9 mouse cellular contexts compared by ENCODE assay signal in genomic region chr9:43000070-43000469, GRCm38 (mm10). TPM values are rescaled to one million over a fixed set of nuclear protein-coding genes. Genes with fewer than 3 reads are reported as not detected.
DNase-seq lines count a peak whose midpoint lies in the region; ATAC-seq and TF ChIP-seq lines count a peak whose summit lies in the region.
"Had no signal": no experiment of that assay in that cellular context is flagged by ENCODE, and none has a peak within 500 bp of the region (broad histone marks: within the 10 kb centered on the region; RNA-seq: fewer than 3 reads in every experiment).

No protein-coding gene starts in this region.

- 71% methylated on average over 1 of the region's 1 CpGs for WGBS in embryonic facial prominence, embryonic 14.5 days

- TF ChIP-seq RAD21 in MEL (IDR thresholded peaks at IDR 0.05; ENCODE audit: low read depth, low read length) = peak; percentile 83

- H3K9me3 ChIP-seq in MEL (replicated peaks; ENCODE audit: insufficient read depth, low read length) = no peaks in the 10 kb centered on the region
- H3K9me3 ChIP-seq in embryonic facial prominence, embryonic 14.5 days (ENCODE audit: control insufficient read depth, low read length) = no peaks in the 10 kb centered on the region
- H3K9me3 ChIP-seq: lung, embryonic 15.5 days had no signal

- no peak for TF ChIP-seq EP300 in MEL (IDR thresholded peaks at IDR 0.05; ENCODE audit: low read depth in 1 of 2, low read length in 2 of 2)

- H3K9ac ChIP-seq in MEL (ENCODE audit: control insufficient read depth, low read depth, low read length, poor library complexity, severe bottlenecking) = no peak overlapping the region
- H3K9ac ChIP-seq in embryonic facial prominence, embryonic 14.5 days (ENCODE audit: low read depth, low read length) = no peak overlapping the region
- H3K9ac ChIP-seq: lung, embryonic 15.5 days had no signal

- H3K4me1 ChIP-seq in MEL (ENCODE audit: control insufficient read depth in 1 of 2, insufficient read depth in 2 of 2, low read length in 2 of 2) = no peaks in the 10 kb centered on the region
- no peaks in the 10 kb centered on the region for H3K4me1 ChIP-seq in embryonic facial prominence, embryonic 14.5 days (ENCODE audit: control insufficient read depth, insufficient read depth, low read length)

- no peaks in the 10 kb centered on the region for H3K79me2 ChIP-seq in MEL (ENCODE audit: control insufficient read depth, insufficient read depth, low read length, poor library complexity)

- no peak overlapping the region for H3K27ac ChIP-seq in MEL (ENCODE audit: control insufficient read depth, low read depth, low read length)
- no peak overlapping the region for H3K27ac ChIP-seq in embryonic facial prominence, embryonic 14.5 days (replicated peaks; ENCODE audit: low read depth, low read length)
- H3K27ac ChIP-seq: lung, embryonic 15.5 days had no signal

- TF ChIP-seq POLR2A in MEL (IDR thresholded peaks at IDR 0.05; ENCODE audit: control insufficient read depth in 1 of 2, insufficient read depth in 1 of 2, low read depth in 1 of 2, low read length in 2 of 2, poor library complexity in 1 of 2) = no peak

- H3K27me3 ChIP-seq in MEL (ENCODE audit: control insufficient read depth in 1 of 2, insufficient read depth in 2 of 2, low read length in 2 of 2) = no peaks in the 10 kb centered on the region
- no peaks in the 10 kb centered on the region for H3K27me3 ChIP-seq in embryonic facial prominence, embryonic 14.5 days (replicated peaks; ENCODE audit: control insufficient read depth, insufficient read depth, low read length)
- H3K27me3 ChIP-seq: lung, embryonic 15.5 days had no signal

- peaks cover 0 to 11% of the 10 kb centered on the region in 2 experiments; a peak in 2 of 4 replicates for H3K36me3 ChIP-seq in MEL (ENCODE audit: control insufficient read depth in 1 of 2, insufficient read depth in 2 of 2, low read length in 2 of 2)
- H3K36me3 ChIP-seq in embryonic facial prominence, embryonic 14.5 days (ENCODE audit: control insufficient read depth, insufficient read depth, low read length) = peaks cover 92% of the 10 kb centered on the region

- no peak overlapping the region for H3K4me2 ChIP-seq in embryonic facial prominence, embryonic 14.5 days (ENCODE audit: low read depth, low read length)
- H3K4me2 ChIP-seq: lung, embryonic 15.5 days had no signal

- DNase-seq in cerebellum, adult 18-20 months = peak; percentile 54 to 58
- DNase-seq in left cerebral cortex, adult 11 months (ENCODE audit: low spot score) = peak; percentile 73
- DNase-seq in left cerebral cortex, postnatal 4 days = no peak
- peak; percentile 67 for DNase-seq in MEL (ENCODE audit: low read depth, low spot score)
- DNase-seq in embryonic facial prominence, embryonic 14.5 days (ENCODE audit: low spot score) = peak; percentile 90
- peak; percentile 59 for DNase-seq in naive thymus-derived CD4-positive, alpha-beta T cell, adult 2 months (ENCODE audit: low read depth)
- DNase-seq in thymus, adult 18-20 months = no peak

- no peak overlapping the region for H3K4me3 ChIP-seq in MEL (ENCODE audit: control insufficient read depth in 1 of 2, insufficient read depth in 1 of 2, low read depth in 2 of 2, low read length in 2 of 2)
- H3K4me3 ChIP-seq in embryonic facial prominence, embryonic 14.5 days (ENCODE audit: low read depth, low read length) = no peak overlapping the region
- H3K4me3 ChIP-seq: lung, embryonic 15.5 days had no signal

- TF ChIP-seq CTCF in MEL (IDR thresholded peaks at IDR 0.05 in 2 of 3, conservative IDR thresholded peaks at IDR 0.05 in 1 of 3; ENCODE audit: control insufficient read depth in 1 of 3, insufficient read depth in 1 of 3, low read depth in 2 of 3, low read length in 3 of 3, poor library complexity in 1 of 3, severe bottlenecking in 1 of 3) = peak in 2 of 3 experiments; percentile 11 to 72; a peak in 2 of 6 replicates

- intact Hi-C loops in left cerebral cortex, postnatal 4 days (cut with DNase I) = loop anchor here (1.0 to 10.0 kb wide), 3 partner anchors 105 to 285 kb away; partner anchors contain the start of gene Pou2f3

- no peak for ATAC-seq in cerebellum, adult (ENCODE audit: insufficient number of reproducible peaks, low FRiP score, low TSS enrichment)
- ATAC-seq in embryonic facial prominence, embryonic 14.5 days (ENCODE audit: low read depth) = peak; percentile 65; the same call in 1 of the 2 replicates

TF ChIP-seq in MEL, 35 proteins besides CTCF, POLR2A, EP300 and RAD21:
- TF ChIP-seq ZC3H11A (IDR thresholded peaks at IDR 0.05; ENCODE audit: low read depth, low read length) = peak; percentile 74
- peak; percentile 77 for TF ChIP-seq ZNF384 (IDR thresholded peaks at IDR 0.05; ENCODE audit: low read depth, low read length)
- peak; percentile 84 for TF ChIP-seq SMC3 (IDR thresholded peaks at IDR 0.05; ENCODE audit: low read depth, low read length)
- TF ChIP-seq MYB (IDR thresholded peaks at IDR 0.05; ENCODE audit: low read depth, low read length) = no peak
TF ChIP-seq in MEL: peak in this region for 3.

RNA-seq across cellular contexts. Expression of gene Grik4, which starts 55.8 kb away (rescaled TPM):
- total RNA-seq in left cerebral cortex, postnatal 4 days (2021) = 10 to 100 TPM; 13.4 to 16.8 TPM
- not detected in 2 replicates for total RNA-seq in MEL (2012; rRNA removed)
- under 1 TPM in 1 of 2 experiments, not detected in 1; 0.17 TPM for polyA plus RNA-seq in MEL (2012; ENCODE audit: insufficient read depth in 1 of 2, insufficient read length in 2 of 2, low read depth in 1 of 2, low replicate concordance in 2 of 2, missing spikeins in 1 of 2)
- 0.78 and 1.1 TPM in 2 replicates for polyA plus RNA-seq in embryonic facial prominence, embryonic 14.5 days (2014; fragmentation: Nextera tagmentation; extraction: Ambion mirVana)

Comparison
In these comparisons a context has a peak if more than half of its experiments do, and no peak if none do; other contexts are left out.
1. DNase-seq: peak in cerebellum, adult 18-20 months (2 of 2), left cerebral cortex, adult 11 months (single experiment), MEL (single experiment), embryonic facial prominence, embryonic 14.5 days (single experiment) and naive thymus-derived CD4-positive, alpha-beta T cell, adult 2 months (single experiment); none in left cerebral cortex, postnatal 4 days (single experiment) and thymus, adult 18-20 months (0 of 2).
2. RNA of gene Grik4, which starts 55.8 kb away (total RNA-seq): 13.4 to 16.8 TPM in left cerebral cortex, postnatal 4 days; not detected in MEL; every median in the first group is over 10 times any median in the second.